Mouse (Mus musculus) forebrain, embryonic 14.5 days (tissue): Measurements from ENCODE around the gene Kcna7. TPM values are rescaled to one million over a fixed set of nuclear protein-coding genes. Genes with fewer than 3 reads are reported as not detected.
"Not testable (repeated sequence)": the region's sequence is repeated elsewhere in the genome, so short reads cannot be mapped to it uniquely, and the experiment has no call there.

Source experiments
- ATAC-seq: fragments of 200-750 bp; cut with Nextera tagmentation; 2 replicates; pipeline ENCODE4 v1.8.0; 2017; ENCODE audit warnings: mild to moderate bottlenecking, moderate library complexity
- DNase-seq: peaks from one replicate; pipeline ENCODE4 v3.0.0-alpha.2; 2015; ENCODE audit warnings: low spot score
- H3K27ac ChIP-seq: fragments of 300-500 bp; sonication (generic); 2 replicates; pipeline ENCODE4 v1.5.1; 2014; ENCODE audit warnings: low read depth, mild to moderate bottlenecking, control low read depth, low read length, moderate library complexity
- H3K27me3 ChIP-seq: fragments of 300-500 bp; sonication (generic); replicated peaks from 2 replicates; pipeline ENCODE4 v1.6.1; 2014; ENCODE audit warnings: low read length, control low read depth, mixed read lengths; ENCODE audit not compliant: control insufficient read depth, insufficient read depth
- H3K36me3 ChIP-seq: fragments of 300-500 bp; sonication (generic); 2 replicates; pipeline ENCODE4 v1.6.1; 2014; ENCODE audit warnings: low read length, control low read depth; ENCODE audit not compliant: control insufficient read depth, insufficient read depth
- H3K4me1 ChIP-seq: fragments of 300-500 bp; sonication (generic); 2 replicates; pipeline ENCODE4 v1.6.1; 2014; ENCODE audit warnings: antibody characterized with exemption, low read length, control low read depth; ENCODE audit not compliant: control insufficient read depth, insufficient read depth
- H3K4me2 ChIP-seq: fragments of 300-500 bp; sonication (generic); 2 replicates; pipeline ENCODE4 v1.6.1; 2014; ENCODE audit warnings: mild to moderate bottlenecking, control low read depth, low read length
- H3K4me3 ChIP-seq: fragments of 300-500 bp; sonication (generic); 2 replicates; pipeline ENCODE4 v1.5.1; 2014; ENCODE audit warnings: low read depth, low read length, control low read depth
- H3K9ac ChIP-seq: fragments of 300-500 bp; sonication (generic); 2 replicates; pipeline ENCODE4 v1.6.1; 2014; ENCODE audit warnings: mild to moderate bottlenecking, low read length, control low read depth, moderate library complexity
- H3K9me3 ChIP-seq: fragments of 300-500 bp; sonication (generic); replicated peaks from 2 replicates; pipeline ENCODE4 v1.6.1; 2016; ENCODE audit warnings: low read length, control low read depth, mixed read lengths; ENCODE audit not compliant: control insufficient read depth
- WGBS: fragments of 180-500 bp; shearing (Covaris S2); extraction: QIAGEN DNeasy Blood & Tissue Kit; methylation state at CpG from one replicate; pipeline ENCODE4 v1.1.7; 2014; 5-methylcytosine and 5-hydroxymethylcytosine counted together
- polyA plus RNA-seq: library from polyadenylated mRNA; unstranded; fragments of >200 nt; fragmentation: Nextera tagmentation; extraction: Ambion mirVana; gene quantifications from 2 replicates; pipeline ENCODE4 v1.2.1, GENCODE M21; 2014

The Kcna7 gene
- polyA plus RNA-seq, 1 experiment from 2014 or later: not detected

DNA sequence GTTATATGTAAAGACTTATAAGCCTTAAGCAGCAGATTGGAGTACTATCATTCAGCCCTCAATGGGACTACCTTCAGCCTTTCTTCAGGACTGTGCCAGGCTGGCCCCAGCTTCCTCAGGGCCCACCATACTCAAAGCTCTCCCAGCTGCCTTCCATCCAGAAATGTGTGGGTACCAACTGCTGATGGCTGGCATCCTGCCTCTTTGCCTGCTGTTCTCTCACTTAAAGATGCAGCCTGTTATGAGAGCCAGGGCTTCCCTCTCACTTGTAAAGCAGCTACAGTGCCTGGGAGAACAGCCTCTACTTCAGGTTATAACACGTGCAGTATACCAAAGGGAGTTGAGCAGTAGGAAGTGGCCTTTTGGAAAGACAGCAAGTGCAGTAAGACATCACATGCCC, 29.4 kb upstream of the Kcna7 start:
- Histone ChIP-seq H3K9ac (no peak overlapping the region), H3K36me3 (peaks cover 90% of the 10 kb centered on the region), H3K27me3 (no peaks in the 10 kb centered on the region), H3K27ac (no peak overlapping the region), H3K9me3 (no peaks in the 10 kb centered on the region), H3K4me2 (no peak overlapping the region), H3K4me1 (no peaks in the 10 kb centered on the region), H3K4me3 (no peak overlapping the region)
- 72% methylated on average over 1 of the region's 1 CpGs for WGBS
- ATAC-seq (no peak), DNase-seq (peak; percentile 47)

DNA sequence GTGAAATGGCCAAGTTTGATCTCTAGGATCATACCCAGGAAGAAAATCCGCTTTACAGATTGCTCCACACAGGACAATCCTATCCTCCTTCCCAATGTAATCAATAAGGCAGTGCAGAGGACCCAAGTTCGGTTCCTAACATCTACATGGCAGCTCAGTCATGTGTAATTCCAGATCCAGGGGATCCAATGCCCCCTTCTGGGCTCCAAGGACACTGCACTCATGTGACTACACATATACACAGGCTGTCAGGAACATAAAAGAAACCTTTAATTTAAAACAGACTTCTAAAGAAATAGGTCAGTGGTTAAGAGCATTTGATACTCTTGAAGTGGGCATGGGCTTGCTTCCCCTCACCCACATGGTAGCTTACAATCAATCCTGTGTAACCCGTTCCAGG, 19.4 kb upstream of the Kcna7 start:
- no peak for DNase-seq
- H3K9ac ChIP-seq: no peak overlapping the region
- WGBS: 93% methylated on average over 3 of the region's 3 CpGs
- ATAC-seq: no peak
- no peaks in the 10 kb centered on the region for H3K4me1 ChIP-seq
- no peaks in the 10 kb centered on the region for H3K27me3 ChIP-seq
- no peaks in the 10 kb centered on the region for H3K9me3 ChIP-seq
- H3K36me3 ChIP-seq: peaks cover 100% of the 10 kb centered on the region
- no peak overlapping the region for H3K27ac ChIP-seq
- no peak overlapping the region for H3K4me3 ChIP-seq
- no peak overlapping the region for H3K4me2 ChIP-seq

DNA sequence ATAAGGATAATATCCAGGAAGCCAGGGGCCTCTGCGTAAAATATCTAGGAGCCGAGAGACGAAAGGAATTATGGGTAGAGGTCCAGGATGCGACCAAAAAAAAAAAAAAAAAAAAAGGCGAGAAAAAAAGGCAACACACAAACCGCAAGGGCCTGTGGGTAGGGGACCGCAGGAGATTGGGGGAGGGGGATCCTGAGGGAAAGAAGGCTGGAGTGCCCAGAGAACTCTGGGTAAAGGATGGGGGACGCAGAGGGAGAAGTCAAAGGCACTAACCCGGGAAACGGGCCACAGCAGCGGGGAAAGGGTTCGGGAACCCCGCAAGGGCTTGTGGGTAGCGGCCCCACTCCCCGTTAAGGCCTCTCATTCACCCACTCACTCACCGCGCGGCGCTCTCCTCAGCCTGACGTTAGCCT, 10.3 kb upstream of the Kcna7 start:
- H3K27ac ChIP-seq: peak overlapping the region; percentile 97
- peak overlapping the region; percentile 100 for H3K4me2 ChIP-seq
- under 1% methylated on average over 19 of the region's 20 CpGs for WGBS
- H3K4me3 ChIP-seq: peak overlapping the region; percentile 65
- peak overlapping the region; percentile 84 for H3K9ac ChIP-seq
- no peaks in the 10 kb centered on the region for H3K27me3 ChIP-seq
- ATAC-seq (peak; percentile 82), DNase-seq (peak; percentile 90)
- peaks cover 25% of the 10 kb centered on the region for H3K36me3 ChIP-seq
- H3K9me3 ChIP-seq: no peaks in the 10 kb centered on the region
- peaks cover 20% of the 10 kb centered on the region for H3K4me1 ChIP-seq

DNA sequence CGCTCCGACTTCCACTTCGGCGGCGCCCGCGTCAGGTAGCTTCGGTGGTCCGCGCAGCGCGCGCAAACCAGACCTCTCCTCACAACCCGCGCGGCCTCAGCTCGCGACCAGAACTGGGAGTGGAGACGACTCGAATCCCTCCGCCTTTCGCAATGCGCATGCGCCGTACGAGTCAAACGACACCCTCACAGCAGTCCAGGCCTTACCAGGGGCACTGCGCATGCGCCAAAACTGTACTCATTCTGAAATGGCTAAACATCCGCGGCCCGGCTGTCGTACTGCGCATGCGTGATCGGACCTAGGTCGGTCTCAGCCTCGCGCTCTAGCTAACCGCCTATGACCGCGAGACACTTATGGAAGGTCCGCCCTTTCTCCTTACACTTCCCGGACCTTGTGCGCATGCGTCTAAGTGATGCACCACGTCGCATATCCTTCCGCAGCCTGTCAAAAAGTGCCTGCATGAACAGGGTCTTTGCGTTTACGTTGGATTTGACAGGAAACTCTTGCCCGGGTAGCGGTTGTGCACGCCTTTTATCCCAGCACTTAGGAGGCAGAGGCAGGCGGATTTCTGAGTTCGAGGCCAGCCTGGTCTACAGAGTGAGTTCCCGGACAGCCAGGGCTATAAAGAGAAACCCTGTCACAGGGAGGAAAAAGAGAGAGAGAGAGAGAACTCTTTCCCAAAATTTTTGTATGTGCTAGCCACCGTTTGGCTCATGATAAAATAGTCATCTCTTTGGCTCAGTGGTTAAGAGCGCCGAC, 9.7 kb upstream of the Kcna7 start, which contains the start of gene Snrnp70:
Gene Snrnp70, minus strand, starts transcription at position 165 of the 759 bp plus-strand sequence.
- Histone ChIP-seq H3K4me3 (peak within 1 kb of the TSS; percentile 65), H3K27me3 (no peaks in the 10 kb centered on the region), H3K4me2 (peak within 1 kb of the TSS; percentile 100), H3K27ac (peak within 1 kb of the TSS; percentile 97), H3K4me1 (peaks cover 20% of the 10 kb centered on the region), H3K9ac (peak within 1 kb of the TSS; percentile 84), H3K9me3 (no peaks in the 10 kb centered on the region), H3K36me3 (peaks cover 18% of the 10 kb centered on the region)
- WGBS: under 1% methylated on average over 60 of the region's 60 CpGs
- DNase-seq (peak; percentile 100), ATAC-seq (peak; percentile 97)

DNA sequence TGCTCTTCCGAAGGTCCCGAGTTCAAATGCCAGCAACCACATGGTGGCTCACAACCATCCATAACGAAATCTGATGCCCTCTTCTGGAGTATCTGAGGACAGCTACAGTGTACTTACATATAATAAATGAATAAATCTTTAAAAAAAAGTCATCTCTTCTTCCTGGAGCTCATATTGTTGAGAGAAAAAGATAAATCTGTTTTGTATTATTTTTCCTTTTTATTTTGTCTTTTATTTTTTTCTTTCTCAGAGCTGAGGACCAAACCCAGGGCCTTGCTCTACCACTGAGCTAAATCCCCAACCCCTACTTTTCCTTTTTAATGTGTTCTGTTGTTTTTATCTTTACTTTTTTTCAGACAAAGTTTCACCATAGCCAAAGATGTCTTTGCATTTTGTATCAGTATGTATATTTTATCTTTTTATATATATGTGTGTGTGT, 9.1 kb upstream of the Kcna7 start:
- not testable (repeated sequence) for H3K27ac ChIP-seq, DNase-seq, H3K9me3 ChIP-seq, H3K9ac ChIP-seq, H3K27me3 ChIP-seq
- peak overlapping the region; percentile 53 for H3K4me2 ChIP-seq
- peak overlapping the region; percentile 65 for H3K4me3 ChIP-seq
- H3K4me1 ChIP-seq: peaks cover 20% of the 10 kb centered on the region
- WGBS: 10% methylated on average over 3 of the region's 3 CpGs
- H3K36me3 ChIP-seq: peaks cover 14% of the 10 kb centered on the region
- ATAC-seq: peak; percentile 40

DNA sequence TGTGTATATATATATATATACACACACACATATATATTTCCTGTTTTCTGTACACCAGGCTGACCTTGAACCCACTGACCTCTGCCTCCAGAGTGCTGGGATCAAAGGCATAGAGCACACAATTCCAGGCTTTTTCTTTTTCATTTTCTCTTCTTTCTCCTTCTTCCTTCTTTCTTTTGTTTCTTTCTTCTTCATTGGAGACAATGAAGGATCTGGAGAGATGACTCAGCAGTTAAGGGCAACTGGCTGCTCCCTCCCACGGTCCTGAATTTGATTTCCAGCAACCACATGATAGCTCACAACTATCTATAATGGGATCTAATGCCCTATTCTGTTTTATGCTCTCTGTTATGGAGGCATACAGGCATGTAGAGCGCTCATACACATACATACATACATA, 8.7 kb upstream of the Kcna7 start:
- no peak overlapping the region for H3K27ac ChIP-seq
- H3K4me2 ChIP-seq: no peak overlapping the region
- H3K36me3 ChIP-seq: peaks cover 10% of the 10 kb centered on the region
- 79% methylated on average over 2 of the region's 2 CpGs for WGBS
- H3K9me3 ChIP-seq: no peaks in the 10 kb centered on the region
- no peak overlapping the region for H3K4me3 ChIP-seq
- no peak for DNase-seq
- ATAC-seq: no peak
- H3K4me1 ChIP-seq: peaks cover 20% of the 10 kb centered on the region
- no peak overlapping the region for H3K9ac ChIP-seq
- H3K27me3 ChIP-seq: no peaks in the 10 kb centered on the region

DNA sequence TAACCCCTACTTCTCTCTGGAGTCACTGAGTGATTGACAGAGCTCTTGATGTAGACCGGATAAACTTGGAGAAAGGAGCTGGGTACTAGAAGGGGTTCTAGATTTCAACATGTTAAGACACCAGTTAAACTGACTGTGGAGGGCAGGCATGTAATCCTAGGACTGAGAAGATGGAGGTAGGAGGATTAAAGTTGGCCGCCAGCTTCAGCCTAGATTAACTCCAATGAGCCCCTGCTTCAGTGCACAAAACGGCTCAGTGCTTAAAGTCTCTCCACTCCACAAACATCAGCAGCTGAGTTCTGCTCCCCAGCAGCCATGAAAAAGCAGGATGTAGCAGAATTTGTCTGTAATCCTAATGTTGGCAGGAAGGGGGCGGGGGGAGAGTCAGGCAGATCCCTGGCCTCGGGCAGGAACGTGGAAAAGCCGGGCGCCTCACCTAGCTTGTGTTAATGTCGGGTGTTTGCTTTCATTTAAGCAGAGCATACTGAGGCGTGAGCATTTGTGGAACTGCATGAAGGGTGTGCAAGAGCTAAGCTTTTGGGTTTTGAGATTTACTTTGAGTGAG, 3.9 kb upstream of the Kcna7 start:
- no peak overlapping the region for H3K9ac ChIP-seq

DNA sequence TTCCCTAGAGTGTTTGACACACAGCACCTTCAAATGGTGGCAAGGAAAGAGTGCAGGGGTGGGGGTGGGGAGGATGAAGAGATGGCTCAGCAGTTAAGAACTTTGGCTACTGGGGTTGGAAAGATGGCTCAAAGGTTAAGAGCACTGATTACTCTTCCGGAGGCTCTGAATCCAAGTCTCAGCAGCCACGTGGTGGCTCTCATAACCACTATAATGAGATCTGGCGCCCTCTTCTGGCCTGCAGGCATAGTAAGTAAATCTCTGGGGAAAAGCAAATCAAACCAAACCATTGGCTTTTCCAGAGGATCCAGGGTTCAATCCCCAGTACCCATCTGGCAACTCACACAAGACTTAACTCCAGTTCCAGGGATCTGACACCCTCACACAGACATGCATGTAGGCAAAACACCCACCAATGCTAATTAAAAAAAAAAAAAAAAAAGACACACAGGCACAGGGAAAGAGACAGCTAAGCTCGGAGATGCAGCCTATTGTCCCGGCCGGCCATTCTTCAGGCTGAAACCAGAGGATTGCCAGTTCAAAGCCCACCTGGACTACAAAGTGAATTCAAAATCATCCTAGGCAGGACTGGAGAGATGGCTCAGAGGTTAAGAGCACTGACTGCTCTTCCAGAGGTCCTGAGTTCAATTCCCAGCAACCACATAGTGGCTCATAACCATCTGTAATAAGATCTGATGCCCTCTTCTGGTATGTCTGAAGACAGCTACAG, 1.8 kb upstream of the Kcna7 start:
- Histone ChIP-seq H3K9me3 (no peaks in the 10 kb centered on the region), H3K36me3 (no peaks in the 10 kb centered on the region), H3K4me3 (no peak overlapping the region), H3K27me3 (peaks cover 38% of the 10 kb centered on the region), H3K9ac (no peak overlapping the region), H3K27ac (no peak overlapping the region), H3K4me2 (no peak overlapping the region), H3K4me1 (no peaks in the 10 kb centered on the region)
- peak; percentile 76 for DNase-seq
- WGBS: 45% methylated on average over 6 of the region's 6 CpGs
- ATAC-seq: no peak

More for the DNA sequence above, 3.9 kb upstream of the Kcna7 start:
- Histone ChIP-seq H3K4me2 (no peak overlapping the region), H3K9me3 (no peaks in the 10 kb centered on the region), H3K36me3 (no peaks in the 10 kb centered on the region), H3K4me1 (no peaks in the 10 kb centered on the region), H3K27me3 (peaks cover 18% of the 10 kb centered on the region), H3K27ac (no peak overlapping the region), H3K4me3 (no peak overlapping the region)
- no peak for DNase-seq
- 75% methylated on average over 10 of the region's 10 CpGs for WGBS
- ATAC-seq: no peak
